23 mouse cellular contexts compared by ENCODE assay signal in genomic region chr13:67527049-67527730, GRCm38 (mm10). TPM values are rescaled to one million over a fixed set of nuclear protein-coding genes. Genes with fewer than 3 reads are reported as not detected.
A peak's percentile ranks its signal among the peaks of the same experiment; 100 is the strongest.
DNase-seq lines count a peak whose midpoint lies in the region; ATAC-seq lines count a peak whose summit lies in the region.
"Had no signal": no experiment of that assay in that cellular context is flagged by ENCODE, and none has a peak within 500 bp of the region (broad histone marks: within the 10 kb centered on the region; RNA-seq: fewer than 3 reads in every experiment).

No protein-coding gene starts in this region.

- H3K9me3 ChIP-seq in hindbrain, embryonic 15.5 days = no peaks in the 10 kb centered on the region
- no peaks in the 10 kb centered on the region for H3K9me3 ChIP-seq in hindbrain, embryonic 13.5 days
- H3K9me3 ChIP-seq: embryonic facial prominence, embryonic 12.5 days; forebrain, embryonic 12.5 days; heart, embryonic 10.5 days; hindbrain, embryonic 12.5 days; intestine, embryonic 15.5 days had no signal

- H3K4me1 ChIP-seq in hindbrain, embryonic 15.5 days (replicated peaks) = peaks cover 23% of the 10 kb centered on the region
- H3K4me1 ChIP-seq in hindbrain, embryonic 13.5 days (replicated peaks) = peaks cover 24% of the 10 kb centered on the region

- DNase-seq in ES-CJ7 (ENCODE audit: low read depth, low spot score) (peak; percentile 39), R1 (ENCODE audit: low read depth, low spot score) (peak; percentile 71)
- DNase-seq in gastrocnemius, postnatal 36 days = no peak
- DNase-seq in heart, adult 9 months (ENCODE audit: low spot score in 2 of 2) = no peak
- no peak for DNase-seq in thymus, postnatal 36 days
- DNase-seq: adrenal gland, adult 2 months; adrenal gland, postnatal 25 days; cerebellum, postnatal 25 days; gastrocnemius, postnatal 14 days; heart, adult 11 months; heart, postnatal 10 days; heart, postnatal 4 days had no signal

- 85% methylated on average over 3 of the region's 3 CpGs for WGBS in hindbrain, embryonic 15.5 days
- 77% methylated on average over 3 of the region's 3 CpGs for WGBS in hindbrain, embryonic 13.5 days
- WGBS in macrophage (ENCODE audit: missing documents) = 39% methylated on average over 3 of the region's 3 CpGs

- ATAC-seq in hindbrain, embryonic 15.5 days (ENCODE audit: low FRiP score, low read depth) = no peak
- no peak for ATAC-seq in hindbrain, embryonic 13.5 days (ENCODE audit: low FRiP score)

- H3K36me3 ChIP-seq in hindbrain, embryonic 15.5 days = no peaks in the 10 kb centered on the region
- no peaks in the 10 kb centered on the region for H3K36me3 ChIP-seq in hindbrain, embryonic 13.5 days
- H3K36me3 ChIP-seq in macrophage (ENCODE audit: inconsistent target) = 0 out of 2 replicates have a peak, but pooled peaks cover 1% of the 10 kb centered on the region
- H3K36me3 ChIP-seq: embryonic facial prominence, embryonic 12.5 days; forebrain, embryonic 12.5 days; heart, embryonic 10.5 days; hindbrain, embryonic 12.5 days; intestine, embryonic 15.5 days had no signal

- no peak overlapping the region for H3K27ac ChIP-seq in hindbrain, embryonic 15.5 days (replicated peaks)
- no peak overlapping the region for H3K27ac ChIP-seq in hindbrain, embryonic 13.5 days
- peak overlapping the region; percentile 52 for H3K27ac ChIP-seq in macrophage
- H3K27ac ChIP-seq: embryonic facial prominence, embryonic 12.5 days; forebrain, embryonic 12.5 days; hindbrain, embryonic 12.5 days; intestine, embryonic 15.5 days had no signal

- no peak overlapping the region for H3K9ac ChIP-seq in hindbrain, embryonic 15.5 days
- no peak overlapping the region for H3K9ac ChIP-seq in hindbrain, embryonic 13.5 days
- H3K9ac ChIP-seq: intestine, embryonic 15.5 days had no signal

- H3K4me2 ChIP-seq in hindbrain, embryonic 15.5 days = 0 out of 2 replicates have a peak overlapping the region, but pooled peaks have one; percentile 95
- no peak overlapping the region for H3K4me2 ChIP-seq in hindbrain, embryonic 13.5 days

- H3K27me3 ChIP-seq in hindbrain, embryonic 15.5 days = no peaks in the 10 kb centered on the region
- no peaks in the 10 kb centered on the region for H3K27me3 ChIP-seq in hindbrain, embryonic 13.5 days
- H3K27me3 ChIP-seq: embryonic facial prominence, embryonic 12.5 days; forebrain, embryonic 12.5 days; intestine, embryonic 15.5 days had no signal

- intact Hi-C loops in gastrocnemius, postnatal 36 days (cut with DNase I) = no loop called here

- H3K79me2 ChIP-seq in macrophage (ENCODE audit: inconsistent target) = peaks cover 38% of the 10 kb centered on the region

- H3K4me3 ChIP-seq in hindbrain, embryonic 15.5 days = no peak overlapping the region
- no peak overlapping the region for H3K4me3 ChIP-seq in hindbrain, embryonic 13.5 days
- H3K4me3 ChIP-seq in macrophage (ENCODE audit: inconsistent target) = no peak overlapping the region

RNA-seq across cellular contexts. Expression of gene Zfp87, which starts 1.2 kb away (rescaled TPM):
- 32.2 and 37.2 TPM in 2 replicates for polyA plus RNA-seq in hindbrain, embryonic 15.5 days (2015; fragmentation: Nextera tagmentation; extraction: Ambion mirVana)
- polyA plus RNA-seq in hindbrain, embryonic 13.5 days (2015; fragmentation: Nextera tagmentation; extraction: Ambion mirVana) = 36.4 and 39.7 TPM in 2 replicates
- total RNA-seq in macrophage (2018; cell fraction: chromatin; rRNA removed) = 10 to 100 TPM in 13 of 26 experiments, 1 to 10 TPM in 13; 1.7 to 24.0 (median 10.5) TPM
- 10 to 100 TPM in 20 of 26 experiments, 1 to 10 TPM in 6; 5.3 to 23.2 (median 13.6) TPM for total RNA-seq in macrophage (2018; cell fraction: cytosol; rRNA removed)
- total RNA-seq in macrophage (2018; cell fraction: nucleus; rRNA removed) = 10 to 100 TPM in 13 of 26 experiments, 1 to 10 TPM in 13; 2.8 to 21.4 (median 10.3) TPM
- 19.6 to 25.6 TPM (median 21.4 TPM) in 3 replicates for polyA plus RNA-seq in macrophage (2018)
- total RNA-seq in gastrocnemius, postnatal 36 days (2021) = 1 to 10 TPM; 3.8 to 4.2 TPM

RNA-seq across cellular contexts. Expression of gene Gm26965, which starts 1.2 kb away (rescaled TPM):
- polyA plus RNA-seq in hindbrain, embryonic 15.5 days (2015; fragmentation: Nextera tagmentation; extraction: Ambion mirVana) = not detected in 2 replicates
- polyA plus RNA-seq in hindbrain, embryonic 13.5 days (2015; fragmentation: Nextera tagmentation; extraction: Ambion mirVana) = not detected in 2 replicates
- 1 to 10 TPM in 3 of 26 experiments, under 1 TPM in 2, not detected in 21; 0.61 to 1.3 (median 1.0) TPM for total RNA-seq in macrophage (2018; cell fraction: chromatin; rRNA removed)
- total RNA-seq in macrophage (2018; cell fraction: cytosol; rRNA removed) = under 1 TPM in 4 of 26 experiments, not detected in 22; 0.07 to 0.31 (median 0.15) TPM
- under 1 TPM in 1 of 26 experiments, not detected in 25; 0.40 TPM for total RNA-seq in macrophage (2018; cell fraction: nucleus; rRNA removed)
- polyA plus RNA-seq in macrophage (2018) = not detected in 3 replicates
- total RNA-seq in gastrocnemius, postnatal 36 days (2021) = not detected
- total RNA-seq: adrenal gland, adult 2 months; adrenal gland, postnatal 25 days; heart, postnatal 10 days; heart, postnatal 4 days had no signal
- polyA plus RNA-seq: adrenal gland, adult 2 months; C2C12; embryonic facial prominence, embryonic 12.5 days; forebrain, embryonic 12.5 days; forebrain, embryonic 16.5 days; heart, embryonic 10.5 days; heart, embryonic 14.5 days; hindbrain, embryonic 12.5 days; intestine, embryonic 15.5 days had no signal

RNA-seq across cellular contexts. Expression of gene Zfp748, which starts 26.4 kb away (rescaled TPM):
- 13.1 and 13.4 TPM in 2 replicates for polyA plus RNA-seq in hindbrain, embryonic 15.5 days (2015; fragmentation: Nextera tagmentation; extraction: Ambion mirVana)
- 13.5 and 16.2 TPM in 2 replicates for polyA plus RNA-seq in hindbrain, embryonic 13.5 days (2015; fragmentation: Nextera tagmentation; extraction: Ambion mirVana)
- total RNA-seq in macrophage (2018; cell fraction: chromatin; rRNA removed) = 10 to 100 TPM in 12 of 26 experiments, 1 to 10 TPM in 14; 1.4 to 20.0 (median 9.5) TPM
- 1 to 10 TPM in 25 of 26 experiments, under 1 TPM in 1; 0.97 to 8.4 (median 4.8) TPM for total RNA-seq in macrophage (2018; cell fraction: cytosol; rRNA removed)
- 10 to 100 TPM in 11 of 26 experiments, 1 to 10 TPM in 15; 1.5 to 25.0 (median 8.4) TPM for total RNA-seq in macrophage (2018; cell fraction: nucleus; rRNA removed)
- polyA plus RNA-seq in macrophage (2018) = 5.2 to 6.7 TPM (median 6.2 TPM) in 3 replicates
- 1 to 10 TPM; 1.4 to 2.4 TPM for total RNA-seq in gastrocnemius, postnatal 36 days (2021)

RNA-seq across cellular contexts. Expression of gene Zfp58, which starts 26.8 kb away (rescaled TPM):
- 10.0 and 11.6 TPM in 2 replicates for polyA plus RNA-seq in hindbrain, embryonic 15.5 days (2015; fragmentation: Nextera tagmentation; extraction: Ambion mirVana)
- 14.6 and 14.8 TPM in 2 replicates for polyA plus RNA-seq in hindbrain, embryonic 13.5 days (2015; fragmentation: Nextera tagmentation; extraction: Ambion mirVana)
- 10 to 100 TPM in 10 of 26 experiments, 1 to 10 TPM in 16; 3.0 to 17.1 (median 8.9) TPM for total RNA-seq in macrophage (2018; cell fraction: chromatin; rRNA removed)
- total RNA-seq in macrophage (2018; cell fraction: cytosol; rRNA removed) = 1 to 10 TPM; 1.2 to 6.3 (median 4.7) TPM
- total RNA-seq in macrophage (2018; cell fraction: nucleus; rRNA removed) = 10 to 100 TPM in 5 of 26 experiments, 1 to 10 TPM in 21; 2.1 to 15.8 (median 5.9) TPM
- 4.4 to 10.5 TPM (median 6.7 TPM) in 3 replicates for polyA plus RNA-seq in macrophage (2018)
- total RNA-seq in gastrocnemius, postnatal 36 days (2021) = 1 to 10 TPM; 2.5 to 3.8 TPM

RNA-seq across cellular contexts. Expression of gene Zfp874b, which starts 43.1 kb away (rescaled TPM):
- 2.5 and 2.8 TPM in 2 replicates for polyA plus RNA-seq in hindbrain, embryonic 15.5 days (2015; fragmentation: Nextera tagmentation; extraction: Ambion mirVana)
- 2.0 and 2.5 TPM in 2 replicates for polyA plus RNA-seq in hindbrain, embryonic 13.5 days (2015; fragmentation: Nextera tagmentation; extraction: Ambion mirVana)
- 10 to 100 TPM in 6 of 26 experiments, 1 to 10 TPM in 20; 2.6 to 25.1 (median 7.9) TPM for total RNA-seq in macrophage (2018; cell fraction: chromatin; rRNA removed)
- 10 to 100 TPM in 2 of 26 experiments, 1 to 10 TPM in 24; 2.7 to 10.8 (median 4.9) TPM for total RNA-seq in macrophage (2018; cell fraction: cytosol; rRNA removed)
- 10 to 100 TPM in 4 of 26 experiments, 1 to 10 TPM in 22; 3.0 to 14.2 (median 4.8) TPM for total RNA-seq in macrophage (2018; cell fraction: nucleus; rRNA removed)
- 4.9 to 9.3 TPM (median 7.7 TPM) in 3 replicates for polyA plus RNA-seq in macrophage (2018)
- 10 to 100 TPM; 10.5 to 11.9 TPM for total RNA-seq in gastrocnemius, postnatal 36 days (2021)

Comparison
In these comparisons a context has a peak if more than half of its experiments do, and no peak if none do; other contexts are left out.
1. DNase-seq: peak in ES-CJ7 (single experiment) and R1 (single experiment); none in gastrocnemius, postnatal 36 days (0 of 2), heart, adult 9 months (0 of 2) and thymus, postnatal 36 days (0 of 2).